ENCODE assay signal across 36 mouse cellular contexts in genomic region chr7:3217546-3218056, GRCm38 (mm10). TPM values are rescaled to one million over a fixed set of nuclear protein-coding genes. Genes with fewer than 3 reads are reported as not detected.
DNase-seq lines count a peak whose midpoint lies in the region; TF ChIP-seq lines count a peak whose summit lies in the region.
"Had no signal": no experiment of that assay in that cellular context is flagged by ENCODE, and none has a peak within 500 bp of the region (broad histone marks: within the 10 kb centered on the region; RNA-seq: fewer than 3 reads in every experiment).

No protein-coding gene starts in this region.

- intact Hi-C loops in heart, adult 2 months (cut with DNase I): no loop called here

- no peak for TF ChIP-seq CTCF in E14TG2a.4 (conservative IDR thresholded peaks at IDR 0.05; ENCODE audit: low read length)
- TF ChIP-seq CTCF in heart, adult 2 months (IDR thresholded peaks at IDR 0.05): no peak

- H3K27ac ChIP-seq in ES-E14 (ENCODE audit: insufficient read depth, low read depth, low read length, poor library complexity, severe bottlenecking): peak overlapping the region; percentile 97
- H3K27ac ChIP-seq in heart, adult 2 months: no peak overlapping the region
- H3K27ac ChIP-seq: embryonic facial prominence, embryonic 13.5 days; forebrain, embryonic 12.5 days; forebrain, embryonic 15.5 days; hindbrain, embryonic 12.5 days; hindbrain, embryonic 15.5 days had no signal

- no peaks in the 10 kb centered on the region; the same call in 1 of the 2 replicates for H3K9me3 ChIP-seq in E14TG2a.4 (ENCODE audit: low read length)
- no peaks in the 10 kb centered on the region for H3K9me3 ChIP-seq in ES-E14 (ENCODE audit: control insufficient read depth, insufficient read depth, low read depth, low read length)
- H3K9me3 ChIP-seq: embryonic facial prominence, embryonic 13.5 days; forebrain, embryonic 12.5 days; forebrain, embryonic 15.5 days; G1E; hindbrain, embryonic 12.5 days; hindbrain, embryonic 15.5 days had no signal

- no peaks in the 10 kb centered on the region for H3K79me2 ChIP-seq in heart, adult 2 months (replicated peaks; ENCODE audit: control insufficient read depth, insufficient read depth, low read length)

- no peak for TF ChIP-seq POLR2A in heart, adult 2 months (IDR thresholded peaks at IDR 0.05; ENCODE audit: insufficient read depth, low read depth, low read length)

- no peak for TF ChIP-seq EP300 in heart, adult 2 months (IDR thresholded peaks at IDR 0.05; ENCODE audit: insufficient read depth, low read depth, low read length)

- H3K36me3 ChIP-seq in E14TG2a.4 (ENCODE audit: insufficient read depth, low read length): peaks cover 33% of the 10 kb centered on the region
- H3K36me3 ChIP-seq in ES-E14 (ENCODE audit: control insufficient read depth, insufficient read depth, low read length, poor library complexity, severe bottlenecking): peaks cover 28% of the 10 kb centered on the region
- no peaks in the 10 kb centered on the region for H3K36me3 ChIP-seq in heart, adult 2 months (ENCODE audit: control insufficient read depth, insufficient read depth, low read length)
- H3K36me3 ChIP-seq: embryonic facial prominence, embryonic 13.5 days; forebrain, embryonic 12.5 days; forebrain, embryonic 15.5 days; G1E; hindbrain, embryonic 12.5 days; hindbrain, embryonic 15.5 days had no signal

- peaks cover 39% of the 10 kb centered on the region for H3K4me1 ChIP-seq in E14TG2a.4 (replicated peaks; ENCODE audit: low read depth, low read length)
- peaks cover 9 to 12% of the 10 kb centered on the region in 2 experiments; a peak in 3 of 4 replicates for H3K4me1 ChIP-seq in ES-E14 (ENCODE audit: control insufficient read depth in 2 of 2, insufficient read depth in 2 of 2, low read length in 2 of 2, poor library complexity in 1 of 2)
- H3K4me1 ChIP-seq in heart, adult 2 months (ENCODE audit: control insufficient read depth, insufficient read depth, low read length): no peaks in the 10 kb centered on the region
- H3K4me1 ChIP-seq: embryonic facial prominence, embryonic 13.5 days; forebrain, embryonic 15.5 days; hindbrain, embryonic 12.5 days; hindbrain, embryonic 15.5 days had no signal

- H3K9ac ChIP-seq in ES-E14 (ENCODE audit: insufficient read depth, low read depth, low read length, poor library complexity, severe bottlenecking): peak overlapping the region; percentile 86
- H3K9ac ChIP-seq in heart, adult 2 months (ENCODE audit: low read depth, low read length): no peak overlapping the region
- H3K9ac ChIP-seq: embryonic facial prominence, embryonic 13.5 days; forebrain, embryonic 12.5 days; forebrain, embryonic 15.5 days; hindbrain, embryonic 12.5 days; hindbrain, embryonic 15.5 days had no signal

- 34% methylated on average over 10 of the region's 10 CpGs for WGBS in heart, adult 2 months

- in situ Hi-C loops in ES-E14 (cut with MboI; ENCODE audit: low sequenced_read_pairs in 2 of 2, unreplicated experiment in 2 of 2): no loop called here

- DNase-seq in embryo, embryonic 10.5 days (ENCODE audit: low spot score): peak; percentile 19
- DNase-seq in embryo, embryonic 10 days (ENCODE audit: low spot score): no peak
- peak; percentile 98 for DNase-seq in ES-E14 (ENCODE audit: low read depth, low spot score)
- DNase-seq in ZHBTc4 (ENCODE audit: low read depth, low spot score): peak; percentile 99
- no peak for DNase-seq in heart, adult 2 months
- DNase-seq in adipocyte (ENCODE audit: low spot score): no peak
- no peak for DNase-seq in ovary, postnatal 36 days (ENCODE audit: low spot score)
- DNase-seq: adrenal gland, adult 2 months; adrenal gland, postnatal 14 days; cerebellum, adult 11-12 months; cerebellum, adult 8-10 months; cerebellum, postnatal 10 days; cerebellum, postnatal 36 days; gastrocnemius, postnatal 10 days; gastrocnemius, postnatal 36 days; kidney, adult 11 months had no signal

- H3K4me3 ChIP-seq in E14TG2a.4 (replicated peaks; ENCODE audit: low read length): peak overlapping the region; percentile 90
- peak overlapping the region; percentile 70 to 72 for H3K4me3 ChIP-seq in ES-E14 (ENCODE audit: insufficient read depth in 1 of 2, low read depth in 1 of 2, low read length in 2 of 2, poor library complexity in 1 of 2, severe bottlenecking in 1 of 2)
- H3K4me3 ChIP-seq in heart, adult 2 months: no peak overlapping the region
- H3K4me3 ChIP-seq: embryonic facial prominence, embryonic 13.5 days; erythroblast, embryonic 14.5 days; forebrain, embryonic 12.5 days; forebrain, embryonic 15.5 days; hindbrain, embryonic 12.5 days; hindbrain, embryonic 15.5 days had no signal

- H3K27me3 ChIP-seq in E14TG2a.4 (ENCODE audit: insufficient read depth, low read length): no peaks in the 10 kb centered on the region
- H3K27me3 ChIP-seq in heart, adult 2 months (ENCODE audit: control insufficient read depth, insufficient read depth, low read length): no peaks in the 10 kb centered on the region; the same call in 1 of the 2 replicates
- H3K27me3 ChIP-seq: Patski had no signal

TF ChIP-seq in ES-E14, 5 proteins besides CTCF, POLR2A, EP300 and RAD21:
- no peak for TF ChIP-seq MAFK (IDR thresholded peaks at IDR 0.05; ENCODE audit: insufficient read depth, low read depth, low read length)
- TF ChIP-seq CHD2 (IDR thresholded peaks at IDR 0.05; ENCODE audit: low read depth, low read length): no peak
- TF ChIP-seq HCFC1 (IDR thresholded peaks at IDR 0.05; ENCODE audit: borderline replicate concordance, insufficient read depth, low read length): no peak
- no peak for TF ChIP-seq ZC3H11A (IDR thresholded peaks at IDR 0.05; ENCODE audit: borderline replicate concordance, low read depth, low read length)
- TF ChIP-seq ZNF384 (IDR thresholded peaks at IDR 0.05; ENCODE audit: low read depth, low read length): no peak

RNA-seq across cellular contexts. Expression of gene Nlrp12, which starts 31.9 kb away (rescaled TPM):
- 3.7 and 8.0 TPM in 2 replicates for total RNA-seq in ES-E14 (2012; rRNA removed)
- under 1 TPM in 1 of 2 experiments, not detected in 1; 0.13 TPM for total RNA-seq in heart, adult 2 months (2021)
- 0.14 TPM in 1 of 2 replicates, not detected in the other for polyA plus RNA-seq in heart, adult 2 months (2012; rRNA removed)
- total RNA-seq: adrenal gland, adult 2 months; gastrocnemius, adult 18-20 months; gastrocnemius, postnatal 36 days; heart, postnatal 25 days had no signal
- polyA plus RNA-seq: brain, embryonic 14.5 days; embryonic facial prominence, embryonic 13.5 days; erythroblast, embryonic 14.5 days; forebrain, embryonic 12.5 days; forebrain, embryonic 15.5 days; G1E; heart, embryonic 11.5 days; heart, embryonic 14.5 days; hindbrain, embryonic 12.5 days; Patski had no signal

RNA-seq across cellular contexts. Expression of gene AU018091, which starts 48.6 kb away (rescaled TPM):
- total RNA-seq in ES-E14 (2012; rRNA removed): 198 and 373 TPM in 2 replicates
- not detected for total RNA-seq in heart, adult 2 months (2021)
- polyA plus RNA-seq in heart, adult 2 months (2012; rRNA removed): not detected in 2 replicates
- total RNA-seq: adrenal gland, adult 2 months; adrenal gland, postnatal 14 days; gastrocnemius, adult 18-20 months; gastrocnemius, postnatal 10 days; gastrocnemius, postnatal 36 days; granulocyte monocyte progenitor cell, adult 5-6 weeks; heart, adult 8-10 months; heart, postnatal 25 days; hematopoietic stem cell, adult 5-6 weeks had no signal
- polyA plus RNA-seq: adrenal gland, adult 2 months; cortical plate, adult 2 months; erythroblast, embryonic 14.5 days; forebrain, embryonic 15.5 days; G1E; heart, embryonic 11.5 days; heart, embryonic 14.5 days; heart, postnatal 0 days; hindbrain, embryonic 15.5 days; intestine, embryonic 14.5 days had no signal

Comparison
In these comparisons a context has a peak if more than half of its experiments do, and no peak if none do; other contexts are left out.
1. DNase-seq: peak in embryo, embryonic 10.5 days (single experiment), ES-E14 (single experiment) and ZHBTc4 (single experiment); none in embryo, embryonic 10 days (single experiment), heart, adult 2 months (0 of 2), adipocyte (single experiment) and ovary, postnatal 36 days (single experiment).
2. RNA of gene AU018091, which starts 48.6 kb away (total RNA-seq): 198 to 373 TPM in ES-E14; not detected in heart, adult 2 months; every median in the first group is over 100 times any median in the second.